Mouse (Mus musculus) liver, adult 2 months (tissue): Measurements from ENCODE around the gene Hist1h3d. TPM values are rescaled to one million over a fixed set of nuclear protein-coding genes. Genes with fewer than 3 reads are reported as not detected.
"Not testable (repeated sequence)": the region's sequence is repeated elsewhere in the genome, so short reads cannot be mapped to it uniquely, and the experiment has no call there.

ENCODE experiments used
- DNase-seq: peaks from one replicate; pipeline ENCODE4 v3.0.0-alpha.2; 2011; ENCODE audit warnings: low read depth, low spot score; ENCODE audit errors: extremely low read depth
- H3K27ac ChIP-seq: fragments of 200-500 bp; replicated peaks from 2 replicates; pipeline ENCODE4 v1.5.1; 2012; ENCODE audit warnings: low read depth, mild to moderate bottlenecking, control low read depth, inconsistent platforms, low read length; ENCODE audit not compliant: insufficient read depth
- H3K27me3 ChIP-seq: fragments of 200-500 bp; 2 replicates; pipeline ENCODE4 v1.6.1; 2012; ENCODE audit warnings: mild to moderate bottlenecking, moderate library complexity, low read length, inconsistent platforms; ENCODE audit not compliant: control insufficient read depth, insufficient read depth
- H3K36me3 ChIP-seq: fragments of 200-500 bp; 2 replicates; pipeline ENCODE4 v1.6.1; 2012; ENCODE audit warnings: low read length, inconsistent platforms; ENCODE audit not compliant: control insufficient read depth, insufficient read depth
- H3K4me1 ChIP-seq: fragments of 200-500 bp; 2 replicates; pipeline ENCODE4 v1.6.1; 2011; ENCODE audit warnings: low read length; ENCODE audit not compliant: control insufficient read depth, insufficient read depth
- H3K4me3 ChIP-seq: fragments of 200-500 bp; 2 replicates; pipeline ENCODE4 v1.5.1; 2011; ENCODE audit warnings: low read depth, mild to moderate bottlenecking, control low read depth, low read length, moderate library complexity; ENCODE audit not compliant: insufficient read depth
- H3K79me2 ChIP-seq: fragments of 200-500 bp; 2 replicates; pipeline ENCODE4 v1.6.1; 2012; ENCODE audit warnings: inconsistent platforms, mild to moderate bottlenecking, low read length, moderate library complexity; ENCODE audit not compliant: control insufficient read depth, insufficient read depth
- H3K9ac ChIP-seq: fragments of 200-500 bp; 2 replicates; pipeline ENCODE4 v1.6.1; 2012; ENCODE audit warnings: low read depth, mild to moderate bottlenecking, control low read depth, inconsistent platforms, low read length
- CTCF ChIP-seq: fragments of 200-500 bp; IDR thresholded peaks from 2 replicates; pipeline ENCODE4 v1.5.1; 2011; ENCODE audit warnings: low read depth, low read length, control low read depth
- POLR2A ChIP-seq: fragments of 200-500 bp; IDR thresholded peaks from 2 replicates; pipeline ENCODE4 v1.6.1; 2011; ENCODE audit warnings: low read length, control low read depth; ENCODE audit not compliant: insufficient read depth; ENCODE audit errors: extremely low read depth
- WGBS: fragments of 180-500 bp; shearing (Covaris S2); methylation state at CpG from one replicate; pipeline ENCODE4 v1.1.7; 2018; 5-methylcytosine and 5-hydroxymethylcytosine counted together
- polyA plus RNA-seq: library from polyadenylated mRNA; depleted of rRNA; stranded (reverse); fragments of >200 nt; gene quantifications from 2 replicates; pipeline ENCODE4 v1.2.3, GENCODE M21; 2012
- total RNA-seq: library from RNA; depleted of rRNA; stranded (reverse); fragments of >200 nt; gene quantifications from 2 replicates; pipeline ENCODE4 v1.2.3, GENCODE M21; 2014

The Hist1h3d gene
- total and polyA plus RNA-seq, 2 experiments = 0.48 to 3.4 TPM

- DNase-seq = peak; percentile 29
- no peaks in the 10 kb centered on the region for H3K79me2 ChIP-seq
- TF ChIP-seq POLR2A (no peak), CTCF (no peak)
- H3K4me3 ChIP-seq = no peak overlapping the region; the same call in 1 of the 2 replicates
- no peak overlapping the region for H3K27ac ChIP-seq
- no peaks in the 10 kb centered on the region for H3K36me3 ChIP-seq
- H3K4me1 ChIP-seq = no peaks in the 10 kb centered on the region; the same call in 1 of the 2 replicates
- H3K9ac ChIP-seq = no peak overlapping the region
- 9% methylated on average over 9 of the region's 9 CpGs for WGBS
- no peaks in the 10 kb centered on the region for H3K27me3 ChIP-seq
Measured at GRCm38 (mm10) chr13:23554393-23554792, 21.2 kb upstream of the Hist1h3d start.

DNA sequence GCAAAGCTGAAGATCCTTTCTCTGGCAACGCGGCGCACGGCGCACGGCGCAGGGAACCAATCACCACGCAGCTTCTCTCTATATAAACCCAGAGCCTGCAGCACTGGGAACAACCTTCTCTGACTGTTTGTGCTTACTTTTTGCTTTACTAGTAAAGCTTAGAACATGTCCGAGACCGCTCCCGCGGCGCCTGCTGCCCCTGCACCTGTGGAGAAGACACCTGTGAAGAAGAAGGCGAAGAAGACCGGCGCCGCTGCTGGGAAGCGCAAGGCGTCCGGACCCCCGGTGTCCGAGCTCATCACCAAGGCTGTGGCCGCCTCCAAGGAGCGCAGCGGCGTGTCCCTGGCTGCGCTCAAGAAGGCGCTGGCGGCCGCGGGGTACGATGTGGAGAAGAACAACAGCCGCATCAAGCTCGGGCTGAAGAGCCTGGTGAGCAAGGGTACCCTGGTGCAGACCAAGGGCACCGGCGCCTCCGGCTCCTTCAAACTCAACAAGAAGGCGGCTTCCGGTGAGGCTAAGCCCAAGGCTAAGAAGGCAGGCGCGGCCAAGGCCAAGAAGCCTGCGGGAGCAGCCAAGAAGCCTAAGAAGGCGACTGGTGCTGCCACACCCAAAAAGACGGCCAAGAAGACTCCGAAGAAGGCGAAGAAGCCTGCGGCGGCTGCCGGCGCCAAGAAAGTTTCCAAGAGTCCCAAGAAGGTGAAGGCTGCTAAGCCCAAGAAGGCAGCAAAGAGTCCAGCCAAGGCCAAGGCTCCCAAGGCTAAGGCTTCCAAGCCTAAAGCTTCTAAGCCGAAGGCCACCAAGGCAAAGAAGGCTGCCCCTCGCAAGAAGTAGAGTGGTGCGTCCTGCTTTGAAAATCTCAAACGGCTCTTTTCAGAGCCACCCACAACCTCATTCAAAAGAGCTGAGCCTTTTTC, 20.4 kb upstream of the Hist1h3d start:
- Histone ChIP-seq H3K27ac (peak overlapping the region; percentile 27), H3K27me3 (no peaks in the 10 kb centered on the region), H3K36me3 (no peaks in the 10 kb centered on the region), H3K79me2 (no peaks in the 10 kb centered on the region), H3K4me1 (no peaks in the 10 kb centered on the region; the same call in 1 of the 2 replicates), H3K9ac (peak overlapping the region; percentile 43), H3K4me3 (peak overlapping the region; percentile 66)
- TF ChIP-seq POLR2A = peak; percentile 90
- no peak for TF ChIP-seq CTCF
- DNase-seq = peak; percentile 80
- WGBS = under 1% methylated on average over 54 of the region's 54 CpGs

DNA sequence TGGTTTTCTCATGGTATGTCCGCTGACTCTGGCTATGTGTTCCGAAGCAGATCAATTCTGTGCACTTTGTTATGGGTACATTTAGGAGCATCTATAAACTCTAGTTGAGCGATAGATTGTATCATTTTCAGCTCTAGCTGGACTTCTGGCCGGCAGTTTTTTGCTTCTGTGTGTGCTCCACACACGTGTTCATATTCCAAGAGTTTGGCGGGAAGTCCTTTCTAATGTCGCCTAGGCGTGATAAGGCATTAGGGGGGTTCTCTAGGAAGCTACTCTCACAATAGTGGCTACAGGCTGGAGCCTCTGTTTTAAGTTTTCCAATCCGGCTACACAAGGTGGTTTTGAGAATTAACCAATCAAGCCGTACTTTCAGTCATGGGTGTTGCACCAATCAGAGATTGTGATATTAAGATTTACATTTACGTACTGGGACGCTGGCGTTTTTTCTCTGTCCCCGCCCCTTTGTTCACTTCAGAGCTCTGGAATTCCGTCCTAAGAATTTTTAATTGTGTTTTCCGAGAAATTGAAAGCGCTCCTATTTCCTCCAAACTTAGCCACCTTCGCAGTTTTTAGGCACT, 19.6 kb upstream of the Hist1h3d start:
- under 1% methylated on average over 18 of the region's 18 CpGs for WGBS
- TF ChIP-seq POLR2A (no peak), CTCF (no peak)
- Histone ChIP-seq H3K4me1 (0 out of 2 replicates have a peak, but pooled peaks cover 2% of the 10 kb centered on the region), H3K9ac (peak overlapping the region; percentile 43), H3K27ac (peak overlapping the region; percentile 24), H3K4me3 (peak overlapping the region; percentile 66), H3K79me2 (no peaks in the 10 kb centered on the region), H3K27me3 (no peaks in the 10 kb centered on the region), H3K36me3 (no peaks in the 10 kb centered on the region)
- DNase-seq = peak; percentile 91

- H3K9ac ChIP-seq = no peak overlapping the region
- 44% methylated on average over 3 of the region's 3 CpGs for WGBS
Measured at GRCm38 (mm10) chr13:23556906-23557305, 18.7 kb upstream of the Hist1h3d start.

DNA sequence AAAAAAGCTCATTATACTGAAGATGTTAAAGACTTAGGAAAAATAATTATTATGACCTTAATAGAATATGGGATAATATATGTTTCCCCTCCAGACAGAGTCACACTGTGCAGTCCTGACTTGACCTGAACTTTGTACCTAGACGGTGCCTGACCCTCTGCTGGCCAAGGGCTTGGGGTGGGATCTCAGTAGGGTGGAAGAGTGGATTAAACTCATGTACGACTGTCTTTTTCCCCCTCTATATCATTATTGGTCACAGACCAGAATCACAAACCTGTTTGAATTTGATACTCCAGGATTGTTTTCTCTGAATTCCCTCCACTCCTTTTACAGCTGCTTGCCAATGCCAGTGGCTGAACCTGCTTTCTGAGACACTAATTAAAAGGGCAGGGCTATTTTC, 14.9 kb upstream of the Hist1h3d start:
- not testable (repeated sequence) for H3K4me1 ChIP-seq, H3K4me3 ChIP-seq, H3K9ac ChIP-seq, H3K79me2 ChIP-seq, DNase-seq, H3K36me3 ChIP-seq, H3K27me3 ChIP-seq, H3K27ac ChIP-seq
- 9% methylated on average over 2 of the region's 2 CpGs for WGBS

More at GRCm38 (mm10) chr13:23556906-23557305, 18.7 kb upstream of the Hist1h3d start:
- Histone ChIP-seq H3K36me3 (no peaks in the 10 kb centered on the region), H3K27me3 (no peaks in the 10 kb centered on the region), H3K79me2 (no peaks in the 10 kb centered on the region), H3K27ac (no peak overlapping the region), H3K4me3 (no peak overlapping the region), H3K4me1 (0 out of 2 replicates have a peak, but pooled peaks cover 2% of the 10 kb centered on the region)
- no peak for DNase-seq
- TF ChIP-seq POLR2A (no peak), CTCF (no peak)

- 0% methylated on average over 2 of the region's 5 CpGs for WGBS
- not testable (repeated sequence) for H3K36me3 ChIP-seq, H3K27ac ChIP-seq, DNase-seq, H3K4me1 ChIP-seq, H3K79me2 ChIP-seq, H3K27me3 ChIP-seq
- H3K9ac ChIP-seq = peak overlapping the region; percentile 60
- H3K4me3 ChIP-seq = peak overlapping the region; percentile 59
Measured at GRCm38 (mm10) chr13:23561531-23561882, 14.1 kb upstream of the Hist1h3d start.
